Mouse (Mus musculus) kidney, adult 2 months (tissue): Measurements from ENCODE around the gene Casp14.

Experiments
- CTCF ChIP-seq: fragments of 200-500 bp; conservative IDR thresholded peaks from 2 replicates; pipeline ENCODE4 v1.5.1; 2011; ENCODE audit warnings: low read depth, mild to moderate bottlenecking, control low read depth, low read length, moderate library complexity, mixed read lengths; ENCODE audit not compliant: insufficient read depth, insufficient read length
- POLR2A ChIP-seq: fragments of 200-500 bp; IDR thresholded peaks from one replicate; pipeline ENCODE4 v1.6.1; 2011; ENCODE audit warnings: low read depth, low read length, control low read depth

DNA sequence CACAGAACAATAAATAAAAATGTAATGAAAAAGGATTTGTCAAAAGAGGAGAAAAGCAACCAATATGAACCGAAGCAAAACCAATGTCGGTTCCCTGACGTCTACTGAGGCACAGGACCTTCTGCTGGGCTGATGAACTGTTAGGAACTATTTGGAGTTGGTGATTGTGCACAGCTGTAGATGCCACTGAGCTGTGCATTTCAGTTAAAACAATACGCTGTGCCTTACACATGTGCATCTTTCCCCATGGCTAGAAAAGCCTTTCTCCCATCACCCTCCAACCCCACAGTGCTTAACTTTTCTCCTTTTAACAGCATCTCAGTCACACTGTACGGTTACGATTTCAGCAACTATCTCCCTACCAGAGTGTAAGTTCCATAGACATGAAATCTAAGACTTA, 28.1 kb downstream of the Casp14 start:
- no peak for TF ChIP-seq CTCF
- no peak for TF ChIP-seq POLR2A
